Mouse (Mus musculus) urinary bladder, adult 18-20 months (tissue): ENCODE data around the gene Arhgef3.

Experiments
- DNase-seq, 2 experiments: peaks; one replicate each; pipeline ENCODE4 v3.0.0; 2022; ENCODE audit warnings: low spot score in 2 of 2, mixed read lengths in 2 of 2

Arhgef3 gene

DNA sequence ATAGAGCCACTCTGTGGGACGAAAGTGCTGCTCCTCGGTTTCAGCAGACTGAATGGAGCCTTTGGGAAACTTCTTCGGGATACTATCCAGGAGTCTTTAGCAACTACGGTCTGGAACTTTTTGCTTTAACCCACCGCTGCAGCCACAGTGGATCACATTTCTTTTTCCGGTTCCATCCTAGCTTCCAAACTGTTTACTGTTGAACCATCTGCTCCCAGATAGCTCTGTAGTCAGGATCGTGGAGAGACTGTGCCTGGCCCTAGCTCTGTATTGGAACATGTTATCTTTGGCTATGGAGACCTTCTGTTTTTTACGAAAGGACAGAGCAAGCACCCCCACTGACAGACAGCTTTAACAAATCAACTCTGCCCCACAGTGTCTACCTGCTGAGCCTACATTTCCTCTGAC lies 257.0 kb downstream of the Arhgef3 start:
- DNase-seq = no peak

- DNase-seq = no peak
Observed at GRCm38 (mm10) chr14:27373498-27373897, 258.8 kb downstream of the Arhgef3 start.

DNA sequence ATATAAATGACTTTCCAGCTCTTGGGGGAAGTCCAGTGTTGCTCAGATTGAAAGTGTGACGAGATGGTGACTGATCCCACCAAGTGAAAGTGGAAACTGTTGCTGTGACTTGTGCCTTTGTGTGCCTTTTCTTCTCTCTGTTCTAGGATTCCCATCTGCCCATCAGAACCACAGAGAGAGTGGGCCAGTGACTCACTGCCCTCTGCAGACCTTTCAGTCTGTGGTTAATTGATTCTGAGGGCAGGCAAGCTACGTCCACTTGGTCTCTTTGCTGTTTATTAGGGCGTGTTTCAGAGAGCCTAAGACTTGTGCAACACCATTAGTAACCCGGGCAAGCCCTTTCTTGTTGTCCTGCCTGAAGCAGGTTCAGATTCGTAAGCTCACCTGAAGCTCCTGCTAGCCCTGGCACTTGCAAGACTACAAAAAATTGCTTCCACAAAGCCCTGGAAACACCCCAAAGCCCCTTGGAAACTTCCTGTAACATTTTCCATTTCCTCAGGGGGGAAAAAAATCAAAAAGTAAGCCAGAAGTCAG lies 261.5 kb downstream of the Arhgef3 start:
- DNase-seq = peak in 1 of 2 experiments; percentile 65

GRCm38 (mm10) chr14:27378669-27379068 lies 264.0 kb downstream of the Arhgef3 start:
- DNase-seq = no peak

DNA sequence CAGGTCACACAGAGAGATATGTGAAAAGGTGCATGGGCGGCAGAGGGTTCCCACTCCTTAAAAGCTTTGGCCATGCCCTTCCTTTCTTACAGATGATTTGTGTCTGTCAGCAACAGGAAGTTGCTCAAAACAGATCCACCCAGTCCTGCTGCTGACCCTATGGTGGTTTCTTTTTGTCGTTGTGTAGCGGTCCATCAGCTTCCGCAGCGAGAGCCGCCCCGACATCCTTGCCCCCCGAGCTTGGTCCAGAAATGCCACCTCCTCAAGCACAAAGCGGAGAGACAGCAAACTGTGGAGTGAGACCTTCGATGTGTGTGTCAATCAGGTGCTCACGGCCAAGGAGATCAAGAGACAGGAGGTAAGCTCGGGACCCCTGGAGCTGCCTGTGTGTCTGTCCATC lies 264.7 kb downstream of the Arhgef3 start:
- no peak for DNase-seq

DNA sequence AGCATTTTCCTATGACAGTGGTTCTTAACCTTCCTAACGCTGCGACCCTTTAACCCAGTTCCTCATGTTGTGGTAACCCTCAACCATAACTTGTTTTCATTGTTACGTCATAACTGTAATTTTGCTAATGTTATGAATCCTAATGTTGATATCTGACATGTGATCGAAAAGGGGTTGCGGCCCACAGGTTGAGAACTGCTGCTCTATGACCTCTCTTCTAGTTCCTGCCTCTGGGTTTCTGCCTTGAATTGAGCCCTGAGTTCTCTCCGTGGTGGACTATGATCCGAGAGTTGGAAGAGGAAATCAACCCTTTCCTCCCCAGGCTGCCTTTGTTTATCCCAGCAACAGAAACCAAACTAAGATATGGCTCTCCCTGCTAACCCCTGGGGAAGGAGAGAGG lies 266.8 kb downstream of the Arhgef3 start:
- DNase-seq = no peak

DNA sequence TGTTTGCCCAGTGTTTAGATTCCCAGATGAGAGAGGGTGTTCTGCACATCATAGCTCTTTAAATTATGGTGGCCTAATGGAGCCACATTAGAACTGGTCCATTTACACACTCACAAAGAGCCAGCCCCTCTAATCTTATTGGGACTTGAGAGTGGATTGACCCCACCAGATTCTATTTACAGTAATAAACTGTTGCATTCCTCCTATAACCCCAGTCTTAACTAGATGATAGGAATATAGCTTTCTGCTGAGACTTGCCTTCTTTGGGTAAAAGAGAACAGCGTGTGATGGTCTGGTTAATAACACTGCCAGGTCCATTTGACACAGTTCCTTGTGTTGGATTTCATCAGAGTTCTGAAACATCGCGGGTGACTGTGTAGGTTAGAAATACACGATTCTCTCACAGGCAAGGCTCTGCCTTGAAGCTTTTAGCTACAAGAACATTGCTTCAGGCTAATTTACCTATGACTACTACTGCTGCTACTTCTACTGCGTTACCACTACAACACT lies 268.7 kb downstream of the Arhgef3 start:
- no peak for DNase-seq

DNA sequence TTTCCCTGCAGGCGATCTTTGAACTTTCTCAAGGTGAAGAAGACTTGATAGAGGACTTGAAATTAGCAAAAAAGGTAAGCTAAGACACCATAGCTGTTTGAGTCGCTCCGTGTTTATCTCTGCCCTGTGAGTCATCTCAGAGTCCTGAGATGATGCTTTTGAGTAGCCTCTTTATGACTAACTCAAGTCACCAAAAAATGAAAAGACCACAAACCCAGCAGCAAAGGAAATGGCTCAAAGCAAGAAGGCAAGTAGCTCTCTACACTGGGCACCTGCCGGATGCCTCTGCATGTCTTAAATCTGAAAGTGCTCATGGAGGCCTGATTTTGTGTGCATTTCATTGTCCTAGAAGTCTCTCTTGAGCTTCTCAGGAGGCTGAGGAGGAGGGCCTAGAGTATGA lies 269.4 kb downstream of the Arhgef3 start:
- no peak for DNase-seq

- DNase-seq = no peak
Observed at GRCm38 (mm10) chr14:27388616-27389015, 273.9 kb downstream of the Arhgef3 start.

GRCm38 (mm10) chr14:27389722-27390121 lies 275.0 kb downstream of the Arhgef3 start:
- DNase-seq = no peak

- DNase-seq = no peak
Observed at GRCm38 (mm10) chr14:27390663-27391062, 276.0 kb downstream of the Arhgef3 start.

DNA sequence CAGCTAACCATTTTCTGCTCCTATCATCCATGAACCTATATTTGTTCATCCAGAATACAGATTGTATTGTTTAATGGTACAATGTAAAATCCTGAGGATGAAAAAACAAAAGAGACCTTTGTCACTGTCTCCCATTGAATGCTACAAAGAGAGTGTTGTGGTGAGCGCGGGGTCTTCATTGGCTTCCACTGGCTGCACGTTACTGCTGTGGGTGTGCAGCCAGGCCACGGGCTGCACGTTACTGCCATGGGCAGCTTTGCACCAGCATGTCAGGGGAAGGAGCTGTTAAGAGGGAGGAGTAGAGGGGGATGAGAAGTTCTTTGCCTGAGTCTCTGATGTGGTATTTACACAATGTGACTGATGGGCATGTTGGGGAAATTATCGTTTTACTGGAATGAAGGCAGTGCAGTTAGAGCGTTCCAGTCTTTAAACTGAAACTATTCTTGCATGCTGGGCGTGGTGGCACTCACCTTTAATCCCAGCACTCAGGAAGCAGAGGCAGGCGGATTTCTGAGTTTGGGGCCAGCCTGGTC lies 277.1 kb downstream of the Arhgef3 start:
- no peak for DNase-seq

- DNase-seq = no peak
Observed at GRCm38 (mm10) chr14:27392660-27393059, 278.0 kb downstream of the Arhgef3 start.

DNA sequence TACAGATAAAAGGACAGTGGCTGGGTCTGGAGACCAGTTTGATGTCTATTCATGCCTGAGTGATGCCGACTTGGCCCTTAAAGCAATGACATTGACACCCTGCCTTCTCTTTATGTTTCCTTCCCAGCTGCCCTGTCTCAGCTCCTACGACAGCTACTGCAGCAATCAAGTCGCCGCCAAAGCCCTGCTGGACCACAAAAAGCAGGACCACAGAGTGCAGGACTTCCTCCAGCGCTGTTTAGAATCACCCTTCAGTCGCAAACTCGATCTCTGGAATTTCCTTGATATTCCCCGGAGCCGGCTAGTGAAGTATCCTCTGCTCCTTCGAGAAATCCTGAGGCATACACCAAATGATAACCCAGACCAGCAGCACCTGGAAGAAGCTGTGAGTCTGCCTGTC lies 279.1 kb downstream of the Arhgef3 start:
- DNase-seq = no peak

- DNase-seq = peak in 1 of 2 experiments; percentile 51
Observed at GRCm38 (mm10) chr14:27396424-27396823, 281.7 kb downstream of the Arhgef3 start.

DNA sequence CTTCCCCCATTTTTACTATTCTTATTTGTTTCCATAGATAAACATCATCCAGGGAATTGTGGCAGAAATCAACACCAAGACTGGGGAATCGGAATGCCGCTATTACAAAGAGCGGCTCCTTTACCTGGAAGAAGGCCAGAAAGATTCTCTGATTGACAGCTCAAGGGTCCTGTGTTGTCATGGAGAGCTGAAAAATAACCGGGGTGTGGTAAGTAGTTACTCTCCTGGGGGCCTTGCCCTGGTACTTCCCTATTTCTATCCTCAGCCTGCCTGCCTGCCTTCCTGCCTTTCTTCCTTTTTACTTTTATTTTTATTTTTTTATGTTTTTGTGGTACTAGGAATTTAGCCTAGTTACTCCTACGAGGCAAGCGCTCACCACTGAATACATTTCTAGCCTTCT lies 282.8 kb downstream of the Arhgef3 start:
- no peak for DNase-seq

DNA sequence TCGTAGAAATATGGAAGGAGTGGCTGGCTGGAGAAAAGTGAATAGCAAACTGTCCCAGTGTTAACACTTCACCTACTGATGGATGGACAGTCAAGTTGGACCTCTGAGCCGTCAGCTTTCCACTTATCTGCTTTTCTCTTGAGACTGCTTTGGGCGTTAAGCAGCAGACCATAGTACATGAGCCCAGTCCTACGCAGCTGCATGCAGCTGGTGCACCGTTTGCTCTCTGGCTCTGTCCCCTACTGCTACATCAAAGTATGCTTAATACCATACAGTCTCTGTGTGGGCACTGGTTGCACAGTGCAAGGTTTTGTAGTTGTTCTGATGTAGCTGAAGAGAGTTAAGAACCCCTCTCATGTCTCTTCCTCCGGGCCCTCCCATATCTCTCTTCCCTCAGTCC lies 285.8 kb downstream of the Arhgef3 start:
- no peak for DNase-seq

GRCm38 (mm10) chr14:27401717-27402278 lies 287.1 kb downstream of the Arhgef3 start:
- DNase-seq = no peak

DNA sequence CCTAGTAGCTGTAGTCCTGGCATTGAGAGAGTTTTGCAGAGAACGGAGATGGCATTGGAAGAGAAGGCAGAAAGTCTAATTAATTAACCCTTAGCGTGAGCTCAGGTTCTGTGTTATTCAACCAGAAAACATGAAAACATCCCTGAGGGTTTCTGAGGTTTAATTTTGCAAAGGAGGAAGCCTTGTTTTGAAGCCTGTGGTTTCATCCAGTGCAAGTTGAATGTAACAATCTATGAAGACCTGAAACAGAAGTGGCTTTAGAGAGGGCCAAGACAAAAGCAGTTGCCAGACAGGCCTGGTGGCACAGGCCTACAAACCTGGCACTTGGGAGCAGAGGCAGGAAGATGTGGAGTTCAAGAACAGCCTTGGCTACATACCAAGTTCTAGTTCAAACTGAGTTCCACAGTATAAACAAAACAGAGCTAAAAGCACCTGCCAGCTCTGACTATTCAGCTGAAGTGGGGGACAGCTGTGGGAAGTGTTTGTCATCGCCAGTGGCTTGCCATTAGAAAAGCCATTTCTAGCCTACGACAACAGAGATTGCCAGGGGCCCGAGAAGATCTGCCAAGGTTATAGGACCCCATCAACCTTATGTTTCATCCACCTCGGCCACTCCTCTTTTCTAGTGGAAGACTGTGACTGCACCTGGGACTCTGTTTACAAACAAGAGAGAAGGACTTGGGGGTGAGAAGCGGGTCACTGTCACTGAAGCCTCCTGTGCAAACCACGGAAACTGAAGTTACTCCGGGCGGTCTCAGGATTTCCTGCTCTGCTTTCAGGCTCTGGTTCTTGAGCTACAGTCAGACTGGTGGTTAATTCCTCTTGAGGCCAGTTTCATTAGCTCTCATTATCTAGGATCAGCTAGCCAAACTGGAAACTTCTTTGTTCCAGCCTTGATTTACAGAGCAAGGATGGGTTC lies 287.9 kb downstream of the Arhgef3 start:
- DNase-seq = no peak

DNA sequence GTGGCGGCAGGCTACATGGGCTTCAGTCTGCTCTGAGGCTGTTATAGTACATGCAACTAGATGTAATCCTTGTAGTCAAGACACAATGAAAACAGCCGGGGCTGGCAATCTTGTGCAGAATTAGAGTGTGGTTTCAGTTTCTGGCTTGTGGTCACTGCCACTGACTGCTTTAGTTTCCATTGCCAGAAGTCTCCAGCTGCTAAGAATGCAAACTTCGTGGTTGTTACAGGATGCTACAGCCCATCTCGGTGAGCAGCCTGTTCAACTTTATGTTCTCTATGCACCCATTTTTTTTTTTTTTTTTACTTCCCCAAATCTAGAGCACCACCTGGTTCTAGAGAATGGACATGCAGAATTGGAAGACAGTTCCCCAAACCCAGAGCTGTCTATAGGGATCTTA lies 290.8 kb downstream of the Arhgef3 start:
- DNase-seq = no peak

GRCm38 (mm10) chr14:27405947-27406346 lies 291.2 kb downstream of the Arhgef3 start:
- DNase-seq = no peak

DNA sequence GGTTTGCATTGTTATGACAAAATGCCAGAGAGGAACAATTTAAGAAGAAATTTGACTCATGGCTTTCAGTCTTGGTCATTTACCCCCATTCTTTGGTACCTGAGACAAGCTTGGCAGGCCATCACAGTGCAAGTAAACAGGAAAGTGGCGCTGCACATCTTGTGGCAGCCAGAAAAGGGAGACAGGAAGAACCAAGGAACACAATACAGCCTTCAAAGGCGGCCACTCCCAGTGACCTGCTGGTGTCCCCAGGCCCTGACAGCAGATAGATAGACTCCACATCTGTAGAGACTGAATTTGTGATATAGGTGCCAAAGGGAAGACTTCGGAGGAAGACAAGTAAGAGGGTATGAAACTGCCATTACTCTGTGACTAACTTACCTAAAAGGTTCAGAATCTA lies 293.5 kb downstream of the Arhgef3 start:
- DNase-seq = no peak

GRCm38 (mm10) chr14:27409662-27410061 lies 295.0 kb downstream of the Arhgef3 start:
- no peak for DNase-seq
